Mouse (Mus musculus) liver, adult 2 months (tissue): ENCODE data around the gene Cry1.

Experiments used
- CTCF ChIP-seq: fragments of 200-500 bp; IDR thresholded peaks from 2 replicates; pipeline ENCODE4 v1.5.1; 2011; ENCODE audit warnings: low read depth, low read length, control low read depth
- POLR2A ChIP-seq: fragments of 200-500 bp; IDR thresholded peaks from 2 replicates; pipeline ENCODE4 v1.6.1; 2011; ENCODE audit warnings: low read length, control low read depth; ENCODE audit not compliant: insufficient read depth; ENCODE audit errors: extremely low read depth

GRCm38 (mm10) chr10:85125184-85125583 lies 59.7 kb downstream of the Cry1 start:
- no peak for TF ChIP-seq CTCF
- no peak for TF ChIP-seq POLR2A
